11 mouse cellular contexts compared by ENCODE assay signal in genomic region chr17:67705035-67705769, GRCm38 (mm10). TPM values are rescaled to one million over a fixed set of nuclear protein-coding genes. Genes with fewer than 3 reads are reported as not detected.
"Had no signal": no experiment of that assay in that cellular context is flagged by ENCODE, and none has a peak within 500 bp of the region (broad histone marks: within the 10 kb centered on the region; RNA-seq: fewer than 3 reads in every experiment).

No protein-coding gene starts in this region.

- ATAC-seq: liver, postnatal 0 days; lung, postnatal 0 days had no signal

- DNase-seq: kidney, adult 11 months; kidney, adult 8-10 months; kidney, postnatal 10 days; kidney, postnatal 36 days; liver, postnatal 0 days; lung, embryonic 14.5 days; midbrain, embryonic 14.5 days; thymus, adult 2 months; thymus, postnatal 14 days had no signal

RNA-seq across cellular contexts. Expression of gene Lama1, which starts 8.1 kb away (rescaled TPM):
- total RNA-seq: megakaryocyte-erythroid progenitor cell, adult 5-6 weeks had no signal
